Mouse (Mus musculus) neural tube, embryonic 10.5 days (tissue): Measurements from ENCODE around the gene Tmppe.

Experiments
- DNase-seq: peaks from one replicate; pipeline ENCODE4 v3.0.0-alpha.2; 2017; ENCODE audit warnings: low spot score; ENCODE audit errors: extremely low spot score

Tmppe gene

GRCm38 (mm10) chr9:114394677-114395076, 6.2 kb upstream of the Tmppe start:
- DNase-seq, result no peak

DNA sequence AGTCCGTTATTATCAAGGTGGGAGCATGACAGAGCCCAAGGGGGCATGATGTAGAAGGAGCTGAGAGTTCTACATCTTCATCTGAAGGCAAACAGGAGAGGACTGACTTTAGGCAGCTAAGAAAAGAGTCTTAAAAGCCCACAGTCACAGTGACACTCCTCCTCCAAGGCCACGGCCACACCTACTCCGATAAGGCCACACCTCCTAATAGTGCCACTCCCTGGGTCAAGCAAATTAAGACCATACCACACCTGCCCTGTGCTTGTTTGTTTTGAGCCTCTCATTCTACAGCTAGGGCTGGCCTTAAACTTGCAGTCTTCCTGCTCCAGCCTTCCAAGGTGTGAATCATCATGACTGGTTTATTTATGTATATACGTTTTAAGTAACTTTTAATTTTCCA, 5.6 kb upstream of the Tmppe start:
- DNase-seq, result no peak

DNA sequence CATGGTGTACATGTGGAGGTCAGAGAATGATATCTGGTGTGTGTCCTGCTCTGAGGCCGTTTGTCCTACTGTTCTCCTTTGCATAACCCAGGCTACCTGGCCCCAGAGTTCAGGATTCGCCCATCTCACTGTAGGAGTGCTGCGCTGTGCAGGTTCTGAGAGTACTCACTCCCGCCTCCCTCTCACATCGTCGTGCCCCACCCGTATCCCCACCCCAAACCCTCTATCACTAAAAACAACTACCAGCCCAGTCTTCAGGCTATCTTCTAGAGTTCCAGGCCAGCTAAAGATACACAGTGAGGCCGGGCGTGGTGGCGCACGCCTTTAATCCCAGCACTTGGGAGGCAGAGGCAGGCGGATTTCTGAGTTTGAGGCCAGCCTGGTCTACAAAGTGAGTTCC, 1.2 kb upstream of the Tmppe start:
- no peak for DNase-seq

- DNase-seq, result no peak
Measured at GRCm38 (mm10) chr9:114400588-114400948, 337 bp upstream of the Tmppe start.

DNA sequence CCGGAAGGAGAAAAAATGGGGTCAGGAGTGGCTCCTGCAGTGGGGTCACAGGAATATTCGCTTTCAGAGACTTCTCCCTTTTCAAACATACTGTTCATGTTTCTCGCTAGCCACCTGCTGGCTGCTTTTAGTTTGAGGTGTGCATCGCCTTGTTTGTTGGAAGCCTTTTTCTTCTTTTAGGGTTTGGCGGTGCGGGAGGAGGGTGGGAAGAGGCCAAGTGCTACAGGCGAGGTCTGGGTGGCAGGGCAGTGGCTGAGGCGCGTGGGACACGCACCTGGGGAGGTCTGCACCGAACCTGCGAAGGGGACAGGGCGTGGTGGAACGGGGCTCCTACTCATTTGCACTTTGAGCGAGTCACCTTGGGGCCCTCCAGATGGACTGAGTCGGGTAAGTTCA, 778 bp downstream of the Tmppe start:
- no peak for DNase-seq

- no peak for DNase-seq
Measured at GRCm38 (mm10) chr9:114407676-114408075, 6.8 kb downstream of the Tmppe start.

GRCm38 (mm10) chr9:114410313-114410862, 9.5 kb downstream of the Tmppe start:
- DNase-seq, result no peak

DNA sequence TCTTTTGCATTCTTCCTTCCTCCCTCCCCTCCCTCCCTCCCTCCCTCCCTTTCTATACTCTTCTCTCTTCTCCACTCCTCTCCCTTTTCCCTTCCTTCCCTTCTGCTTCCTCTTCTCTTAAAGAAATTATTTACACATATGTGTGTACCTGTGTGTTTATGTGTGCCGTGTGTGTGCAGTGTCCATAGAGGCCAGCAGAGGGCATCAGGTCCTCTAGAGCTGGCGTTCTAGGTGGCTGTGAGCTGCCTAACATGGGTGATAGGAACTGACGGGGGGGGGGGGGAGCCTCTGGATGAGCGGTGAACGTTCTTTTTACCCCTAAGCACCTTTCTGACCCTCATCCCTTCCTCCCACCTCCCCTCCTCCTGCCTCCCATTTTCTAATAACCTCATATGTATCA, 10.4 kb downstream of the Tmppe start:
- DNase-seq, result no peak

DNA sequence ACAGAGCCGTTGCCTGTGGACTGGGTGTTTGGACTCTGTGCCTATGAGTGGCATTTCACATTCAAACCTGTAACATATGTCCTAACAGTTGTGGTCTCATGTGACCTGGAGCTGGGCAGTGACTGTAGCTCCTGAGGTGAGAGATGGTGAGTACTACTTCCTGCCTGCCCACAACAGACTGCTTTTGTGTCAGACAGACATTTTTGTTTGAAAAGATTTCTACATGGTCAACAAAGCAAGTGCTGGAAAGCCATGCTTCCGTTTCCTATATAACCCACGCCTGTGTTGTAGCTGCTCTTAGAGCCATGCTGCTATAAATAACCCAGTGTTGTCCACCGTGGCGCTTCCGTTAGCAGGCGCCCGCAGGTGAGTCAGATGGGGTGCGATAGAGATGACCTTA, 11.5 kb downstream of the Tmppe start:
- DNase-seq, result no peak

- DNase-seq, result no peak
Measured at GRCm38 (mm10) chr9:114413866-114414265, 13.0 kb downstream of the Tmppe start.

GRCm38 (mm10) chr9:114415701-114416100, 14.8 kb downstream of the Tmppe start:
- peak; percentile 63 for DNase-seq

DNA sequence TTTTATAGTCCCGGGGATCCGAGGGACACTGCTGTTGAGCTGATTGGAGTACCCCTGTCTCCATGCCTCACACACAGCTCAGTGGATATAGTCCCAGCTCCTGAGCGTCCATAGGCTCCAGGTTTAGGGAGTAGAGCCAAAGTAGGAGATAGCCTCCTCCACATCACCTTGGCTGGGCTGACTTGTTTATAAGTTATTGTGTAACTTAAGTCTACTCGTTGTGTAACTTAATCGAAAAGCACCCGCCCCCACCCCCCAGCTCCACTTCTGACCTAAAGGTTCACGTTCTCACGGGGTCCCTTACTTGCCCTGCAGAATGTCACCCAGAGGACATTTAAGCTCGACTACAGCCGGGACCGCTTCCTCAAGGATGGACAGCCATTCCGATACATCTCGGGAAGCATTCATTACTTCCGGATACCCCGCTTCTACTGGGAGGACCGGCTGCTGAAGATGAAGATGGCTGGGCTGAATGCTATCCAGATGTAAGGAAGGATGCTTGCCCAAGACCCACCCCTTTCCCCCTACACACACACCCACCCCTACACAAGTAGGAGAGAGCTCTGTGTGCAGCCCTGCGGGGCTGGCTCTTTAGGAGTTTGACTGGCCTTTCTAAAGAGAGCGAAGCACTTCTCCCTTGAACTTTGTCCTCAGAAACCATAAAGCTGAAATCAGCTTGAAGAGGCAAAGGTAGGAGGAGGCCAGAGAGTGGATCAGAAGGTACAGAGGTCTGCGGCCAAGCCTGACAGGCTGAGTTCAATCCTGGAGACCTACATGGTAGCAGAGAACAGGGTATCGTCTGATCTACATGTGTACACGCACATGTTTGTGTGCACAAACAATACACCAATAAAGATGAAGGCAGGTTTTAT, 16.0 kb downstream of the Tmppe start:
- DNase-seq, result no peak

- DNase-seq, result peak; percentile 54
Measured at GRCm38 (mm10) chr9:114418187-114418586, 17.3 kb downstream of the Tmppe start.

- no peak for DNase-seq
Measured at GRCm38 (mm10) chr9:114420443-114420842, 19.5 kb downstream of the Tmppe start.

DNA sequence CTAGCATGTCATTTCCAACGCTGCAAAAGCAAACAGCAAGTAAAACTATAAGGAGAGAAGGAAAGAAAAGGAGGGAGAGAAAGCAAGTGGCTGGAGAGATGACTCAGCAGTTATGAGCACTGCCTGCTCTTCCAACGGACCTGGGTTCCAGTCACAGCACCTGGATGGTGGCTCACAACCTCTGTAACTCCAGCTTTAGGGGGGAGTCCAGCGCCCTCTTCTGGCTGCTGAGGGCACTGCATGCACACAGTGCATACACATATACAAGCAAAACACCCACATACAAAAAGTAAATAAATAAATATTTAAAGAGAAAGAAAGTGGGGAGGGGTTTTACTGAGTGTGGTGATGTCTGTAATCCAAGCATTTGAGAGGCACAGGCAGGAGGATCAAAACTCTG, 20.1 kb downstream of the Tmppe start:
- no peak for DNase-seq

DNA sequence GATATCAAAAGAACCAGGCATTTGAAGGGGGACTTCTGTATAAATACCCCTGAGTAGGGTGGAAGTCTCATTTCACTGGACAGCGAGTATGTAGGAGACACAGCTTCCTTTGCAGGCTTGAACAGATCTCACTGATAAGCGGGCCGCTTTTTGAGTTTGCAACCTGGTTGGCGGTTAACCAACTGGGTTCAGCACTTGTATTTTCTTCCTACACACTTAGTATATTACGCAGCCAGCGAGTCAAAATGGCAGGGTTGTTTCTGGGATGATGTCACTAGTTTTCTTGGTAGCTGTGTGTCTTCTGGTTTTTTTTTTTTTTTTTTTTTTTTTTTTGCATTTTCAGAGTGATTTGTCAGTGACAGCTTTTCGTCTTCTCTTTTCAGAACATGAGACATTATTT, 20.9 kb downstream of the Tmppe start:
- DNase-seq, result no peak

DNA sequence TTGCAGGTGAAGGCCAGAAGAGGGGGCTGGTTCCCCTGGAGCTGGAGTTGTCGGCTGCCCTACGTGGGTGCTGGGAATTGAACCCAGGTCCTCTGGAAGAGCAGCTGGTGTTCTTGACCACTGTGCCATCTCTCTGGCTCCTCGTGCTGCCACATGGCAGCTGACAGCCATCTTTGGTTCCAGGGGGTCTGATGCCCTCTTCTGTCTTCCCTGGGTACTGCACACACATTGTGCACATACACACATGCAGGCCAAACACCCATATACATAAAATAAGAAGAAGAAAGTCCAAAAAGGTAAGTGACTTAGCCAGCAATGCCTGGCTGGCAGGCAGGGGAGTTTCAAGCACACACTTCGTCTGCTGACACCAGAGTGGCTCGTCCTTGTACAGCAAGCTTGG, 24.7 kb downstream of the Tmppe start:
- DNase-seq, result no peak

- DNase-seq, result no peak
Measured at GRCm38 (mm10) chr9:114426201-114426600, 25.3 kb downstream of the Tmppe start.

DNA sequence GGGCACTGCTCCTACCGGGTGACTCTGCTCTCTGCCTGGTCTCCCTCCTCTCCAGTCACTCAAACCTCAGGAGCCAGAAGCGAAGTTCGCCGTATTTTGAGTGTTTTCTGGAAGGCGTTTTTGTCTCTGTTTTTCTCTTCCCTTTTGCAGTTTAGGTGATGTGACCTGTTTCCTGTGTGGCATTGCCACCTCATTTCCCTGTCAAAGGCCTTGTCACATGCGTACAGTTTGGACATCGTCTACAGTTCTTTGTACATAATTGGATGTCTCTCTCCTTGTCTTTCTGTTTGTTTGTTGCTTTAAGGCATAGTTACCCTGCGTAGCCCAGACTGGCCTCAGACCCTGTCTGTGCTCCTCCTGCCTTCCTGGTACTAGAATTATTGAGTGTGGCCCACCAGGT, 26.5 kb downstream of the Tmppe start:
- no peak for DNase-seq

GRCm38 (mm10) chr9:114428103-114428834, 27.4 kb downstream of the Tmppe start:
- no peak for DNase-seq

DNA sequence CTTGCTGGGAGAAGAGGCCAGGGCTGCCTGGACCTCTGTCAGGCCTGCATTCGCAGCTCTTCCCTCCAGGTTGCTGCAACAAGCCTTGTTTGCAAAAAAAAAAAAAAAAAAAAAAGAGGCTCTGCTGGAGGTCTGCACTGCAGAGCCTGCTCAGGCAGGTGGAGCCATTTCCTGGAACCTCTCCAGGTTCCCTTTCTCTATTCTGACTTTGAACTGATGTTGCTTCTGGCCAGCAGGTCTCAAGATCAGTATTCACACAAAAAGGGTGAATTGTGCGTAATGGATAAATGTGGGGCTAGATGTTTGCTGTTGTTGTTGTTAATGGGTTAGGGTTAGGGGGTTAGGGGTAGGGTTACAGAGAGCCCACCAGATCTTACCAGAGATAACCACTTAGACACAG, 34.8 kb downstream of the Tmppe start:
- DNase-seq, result no peak

- DNase-seq, result no peak
Measured at GRCm38 (mm10) chr9:114440548-114440947, 39.6 kb downstream of the Tmppe start.

- DNase-seq, result no peak
Measured at GRCm38 (mm10) chr9:114442225-114442624, 41.3 kb downstream of the Tmppe start.
